Comparison of ENCODE assay signal across 22 mouse cellular contexts in genomic region chr5:140567751-140568150, GRCm38 (mm10). TPM values are rescaled to one million over a fixed set of nuclear protein-coding genes. Genes with fewer than 3 reads are reported as not detected.
A peak's percentile ranks its signal among the peaks of the same experiment; 100 is the strongest.
DNase-seq lines count a peak whose midpoint lies in the region; ATAC-seq and TF ChIP-seq lines count a peak whose summit lies in the region.
"Had no signal": no experiment of that assay in that cellular context is flagged by ENCODE, and none has a peak within 500 bp of the region (broad histone marks: within the 10 kb centered on the region; RNA-seq: fewer than 3 reads in every experiment).

No protein-coding gene starts in this region.

- TF ChIP-seq CTCF in heart, adult 2 months (IDR thresholded peaks at IDR 0.05): no peak
- no peak for TF ChIP-seq CTCF in MEL (IDR thresholded peaks at IDR 0.05 in 2 of 3, conservative IDR thresholded peaks at IDR 0.05 in 1 of 3; ENCODE audit: control insufficient read depth in 1 of 3, insufficient read depth in 1 of 3, low read depth in 2 of 3, low read length in 3 of 3, poor library complexity in 1 of 3, severe bottlenecking in 1 of 3)

- no peak for TF ChIP-seq RAD21 in MEL (IDR thresholded peaks at IDR 0.05; ENCODE audit: low read depth, low read length)

- WGBS in heart, adult 2 months: 84% methylated on average over 5 of the region's 5 CpGs
- WGBS in midbrain, embryonic 10.5 days: 89% methylated on average over 5 of the region's 5 CpGs
- WGBS in midbrain, embryonic 13.5 days: 93% methylated on average over 5 of the region's 5 CpGs
- WGBS in embryonic facial prominence, embryonic 15.5 days: 80% methylated on average over 5 of the region's 5 CpGs

- peaks cover 14% of the 10 kb centered on the region for H3K4me1 ChIP-seq in heart, adult 2 months (ENCODE audit: control insufficient read depth, insufficient read depth, low read length)
- peaks cover 76% of the 10 kb centered on the region for H3K4me1 ChIP-seq in midbrain, embryonic 10.5 days
- H3K4me1 ChIP-seq in midbrain, embryonic 13.5 days (replicated peaks): peaks cover 29% of the 10 kb centered on the region
- peaks cover 5 to 16% of the 10 kb centered on the region in 2 experiments; a peak in 3 of 4 replicates for H3K4me1 ChIP-seq in MEL (ENCODE audit: control insufficient read depth in 1 of 2, insufficient read depth in 2 of 2, low read length in 2 of 2)
- H3K4me1 ChIP-seq in embryonic facial prominence, embryonic 15.5 days: peaks cover 45% of the 10 kb centered on the region

- ATAC-seq in midbrain, embryonic 13.5 days: no peak
- ATAC-seq in embryonic facial prominence, embryonic 15.5 days (ENCODE audit: insufficient number of reproducible peaks, low FRiP score, low TSS enrichment, low read depth): no peak
- ATAC-seq: forebrain, postnatal 0 days; midbrain, embryonic 15.5 days; Patski had no signal

- H3K4me2 ChIP-seq in midbrain, embryonic 13.5 days (replicated peaks): no peak overlapping the region
- H3K4me2 ChIP-seq in embryonic facial prominence, embryonic 15.5 days (replicated peaks): no peak overlapping the region
- H3K4me2 ChIP-seq: hindbrain, embryonic 12.5 days; midbrain, embryonic 15.5 days had no signal

- DNase-seq in heart, adult 2 months: no peak
- DNase-seq in heart, adult 18-20 months: no peak
- DNase-seq in midbrain, embryonic 10.5 days (ENCODE audit: low spot score): no peak
- DNase-seq in MEL (ENCODE audit: low read depth, low spot score): no peak
- DNase-seq in frontal cortex, postnatal 14 days (ENCODE audit: low spot score in 2 of 2): no peak

- no peak for TF ChIP-seq POLR2A in heart, adult 2 months (IDR thresholded peaks at IDR 0.05; ENCODE audit: insufficient read depth, low read depth, low read length)
- TF ChIP-seq POLR2A in MEL (IDR thresholded peaks at IDR 0.05; ENCODE audit: control insufficient read depth in 1 of 2, insufficient read depth in 1 of 2, low read depth in 1 of 2, low read length in 2 of 2, poor library complexity in 1 of 2): no peak

- H3K27me3 ChIP-seq in heart, adult 2 months (ENCODE audit: control insufficient read depth, insufficient read depth, low read length): no peaks in the 10 kb centered on the region
- peaks cover 12% of the 10 kb centered on the region for H3K27me3 ChIP-seq in midbrain, embryonic 10.5 days (ENCODE audit: low read depth, poor library complexity, severe bottlenecking)
- H3K27me3 ChIP-seq in midbrain, embryonic 13.5 days: 0 out of 2 replicates have a peak, but pooled peaks cover 6% of the 10 kb centered on the region
- no peaks in the 10 kb centered on the region; a peak in 1 of 4 replicates for H3K27me3 ChIP-seq in MEL (ENCODE audit: control insufficient read depth in 1 of 2, insufficient read depth in 2 of 2, low read length in 2 of 2)
- H3K27me3 ChIP-seq in embryonic facial prominence, embryonic 15.5 days: no peaks in the 10 kb centered on the region
- H3K27me3 ChIP-seq: midbrain, embryonic 15.5 days; Patski had no signal

- peak overlapping the region; percentile 67 for H3K27ac ChIP-seq in heart, adult 2 months
- peak overlapping the region; percentile 88 for H3K27ac ChIP-seq in midbrain, embryonic 10.5 days (replicated peaks)
- H3K27ac ChIP-seq in midbrain, embryonic 13.5 days: no peak overlapping the region
- H3K27ac ChIP-seq in MEL (ENCODE audit: control insufficient read depth, low read depth, low read length): no peak overlapping the region
- peak overlapping the region; percentile 77 for H3K27ac ChIP-seq in embryonic facial prominence, embryonic 15.5 days (replicated peaks)
- H3K27ac ChIP-seq: midbrain, embryonic 15.5 days had no signal

- H3K4me3 ChIP-seq in heart, adult 2 months: no peak overlapping the region
- 0 out of 2 replicates have a peak overlapping the region, but pooled peaks have one; percentile 4 for H3K4me3 ChIP-seq in midbrain, embryonic 10.5 days
- H3K4me3 ChIP-seq in midbrain, embryonic 13.5 days (replicated peaks): no peak overlapping the region
- peak overlapping the region; percentile 34 to 67; a peak in 3 of 4 replicates for H3K4me3 ChIP-seq in MEL (ENCODE audit: control insufficient read depth in 1 of 2, insufficient read depth in 1 of 2, low read depth in 2 of 2, low read length in 2 of 2)
- H3K4me3 ChIP-seq in embryonic facial prominence, embryonic 15.5 days (replicated peaks): no peak overlapping the region
- H3K4me3 ChIP-seq: heart, embryonic 10.5 days; hindbrain, embryonic 12.5 days; midbrain, embryonic 15.5 days; myocyte had no signal

- no peak overlapping the region for H3K9ac ChIP-seq in heart, adult 2 months (ENCODE audit: low read depth, low read length)
- H3K9ac ChIP-seq in midbrain, embryonic 13.5 days (replicated peaks): no peak overlapping the region
- peak overlapping the region; percentile 17; the same call in 1 of the 2 replicates for H3K9ac ChIP-seq in MEL (ENCODE audit: control insufficient read depth, low read depth, low read length, poor library complexity, severe bottlenecking)
- no peak overlapping the region for H3K9ac ChIP-seq in embryonic facial prominence, embryonic 15.5 days
- H3K9ac ChIP-seq: forebrain, postnatal 0 days; hindbrain, embryonic 12.5 days; midbrain, embryonic 15.5 days had no signal

- intact Hi-C loops in heart, adult 2 months (cut with DNase I): loop anchor here (1.0 to 2.0 kb wide), 3 partner anchors 27 to 52 kb away; no protein-coding TSS in a partner anchor

- no peak for TF ChIP-seq EP300 in heart, adult 2 months (IDR thresholded peaks at IDR 0.05; ENCODE audit: insufficient read depth, low read depth, low read length)
- TF ChIP-seq EP300 in MEL (IDR thresholded peaks at IDR 0.05; ENCODE audit: low read depth in 1 of 2, low read length in 2 of 2): no peak

- no peaks in the 10 kb centered on the region for H3K79me2 ChIP-seq in heart, adult 2 months (replicated peaks; ENCODE audit: control insufficient read depth, insufficient read depth, low read length)
- no peaks in the 10 kb centered on the region for H3K79me2 ChIP-seq in MEL (ENCODE audit: control insufficient read depth, insufficient read depth, low read length, poor library complexity)

- no peaks in the 10 kb centered on the region for H3K9me3 ChIP-seq in midbrain, embryonic 10.5 days (replicated peaks)
- H3K9me3 ChIP-seq in midbrain, embryonic 13.5 days: no peaks in the 10 kb centered on the region
- H3K9me3 ChIP-seq in MEL (replicated peaks; ENCODE audit: insufficient read depth, low read length): no peaks in the 10 kb centered on the region
- H3K9me3 ChIP-seq in embryonic facial prominence, embryonic 15.5 days (replicated peaks): no peaks in the 10 kb centered on the region
- H3K9me3 ChIP-seq: heart, embryonic 10.5 days; hindbrain, embryonic 12.5 days; midbrain, embryonic 15.5 days had no signal

- H3K36me3 ChIP-seq in heart, adult 2 months (ENCODE audit: control insufficient read depth, insufficient read depth, low read length): no peaks in the 10 kb centered on the region
- no peaks in the 10 kb centered on the region for H3K36me3 ChIP-seq in midbrain, embryonic 10.5 days
- no peaks in the 10 kb centered on the region for H3K36me3 ChIP-seq in midbrain, embryonic 13.5 days
- peaks cover 0 to 5% of the 10 kb centered on the region in 2 experiments; a peak in 2 of 4 replicates for H3K36me3 ChIP-seq in MEL (ENCODE audit: control insufficient read depth in 1 of 2, insufficient read depth in 2 of 2, low read length in 2 of 2)
- H3K36me3 ChIP-seq in embryonic facial prominence, embryonic 15.5 days: no peaks in the 10 kb centered on the region
- H3K36me3 ChIP-seq: heart, embryonic 10.5 days; hindbrain, embryonic 12.5 days; midbrain, embryonic 15.5 days had no signal

TF ChIP-seq in MEL, 35 proteins besides CTCF, POLR2A, EP300 and RAD21:
- TF ChIP-seq MXI1 (IDR thresholded peaks at IDR 0.05; ENCODE audit: low read depth, low read length): 0 out of 2 replicates have a peak, but pooled peaks have one; percentile 17
- TF ChIP-seq HCFC1 (IDR thresholded peaks at IDR 0.05; ENCODE audit: low read depth, low read length): no peak

RNA-seq across cellular contexts. Expression of gene Grifin, which starts 2.9 kb away (rescaled TPM):
- not detected for total RNA-seq in heart, adult 2 months (2021)
- polyA plus RNA-seq in heart, adult 2 months (2012; rRNA removed): not detected in 2 replicates
- not detected for total RNA-seq in heart, adult 18-20 months (2021)
- 0.62 and 0.63 TPM in 2 replicates for polyA plus RNA-seq in midbrain, embryonic 10.5 days (2016; fragmentation: Nextera tagmentation; extraction: Ambion mirVana)
- not detected in 2 replicates for polyA plus RNA-seq in midbrain, embryonic 13.5 days (2015; fragmentation: Nextera tagmentation; extraction: Ambion mirVana)
- total RNA-seq in MEL (2012; rRNA removed): not detected in 2 replicates
- under 1 TPM in 1 of 2 experiments, not detected in 1; 0.32 TPM for polyA plus RNA-seq in MEL (2012; ENCODE audit: insufficient read depth in 1 of 2, insufficient read length in 2 of 2, low read depth in 1 of 2, low replicate concordance in 2 of 2, missing spikeins in 1 of 2)
- polyA plus RNA-seq in embryonic facial prominence, embryonic 15.5 days (2015; fragmentation: Nextera tagmentation; extraction: Ambion mirVana): not detected in 2 replicates
- total RNA-seq: adrenal gland, postnatal 10 days; forebrain, postnatal 0 days; gastrocnemius, adult 8-10 months; heart, postnatal 10 days; left cerebral cortex, adult 18-20 months; left cerebral cortex, postnatal 4 days; megakaryocyte progenitor cell, adult 5-6 weeks had no signal
- polyA plus RNA-seq: C2C12; heart, embryonic 10.5 days; hindbrain, embryonic 12.5 days; kidney, adult 2 months; midbrain, embryonic 15.5 days; myocyte; neural tube, embryonic 14.5 days had no signal

RNA-seq across cellular contexts. Expression of gene Lfng, which starts 39.4 kb away (rescaled TPM):
- 10 to 100 TPM in 1 of 2 experiments, 1 to 10 TPM in 1; 7.4 to 11.5 TPM for total RNA-seq in heart, adult 2 months (2021)
- 18.4 and 23.1 TPM in 2 replicates for polyA plus RNA-seq in heart, adult 2 months (2012; rRNA removed)
- total RNA-seq in heart, adult 18-20 months (2021): 1 to 10 TPM; 6.7 to 9.9 TPM
- polyA plus RNA-seq in midbrain, embryonic 10.5 days (2016; fragmentation: Nextera tagmentation; extraction: Ambion mirVana): 43.7 and 50.8 TPM in 2 replicates
- polyA plus RNA-seq in midbrain, embryonic 13.5 days (2015; fragmentation: Nextera tagmentation; extraction: Ambion mirVana): 25.0 and 25.7 TPM in 2 replicates
- 8.6 and 14.1 TPM in 2 replicates for total RNA-seq in MEL (2012; rRNA removed)
- polyA plus RNA-seq in MEL (2012; ENCODE audit: insufficient read depth in 1 of 2, insufficient read length in 2 of 2, low read depth in 1 of 2, low replicate concordance in 2 of 2, missing spikeins in 1 of 2): 10 to 100 TPM in 1 of 2 experiments, not detected in 1; 11.2 TPM
- polyA plus RNA-seq in embryonic facial prominence, embryonic 15.5 days (2015; fragmentation: Nextera tagmentation; extraction: Ambion mirVana): 31.8 and 36.0 TPM in 2 replicates

Comparison
In these comparisons a context has a peak if more than half of its experiments do, and no peak if none do; other contexts are left out.
1. H3K27ac ChIP-seq: peak in heart, adult 2 months (single experiment), midbrain, embryonic 10.5 days (single experiment) and embryonic facial prominence, embryonic 15.5 days (single experiment); none in midbrain, embryonic 13.5 days (single experiment) and MEL (single experiment).
2. H3K4me3 ChIP-seq: peak in midbrain, embryonic 10.5 days (single experiment) and MEL (2 of 2); none in heart, adult 2 months (single experiment), midbrain, embryonic 13.5 days (single experiment) and embryonic facial prominence, embryonic 15.5 days (single experiment).